Mouse (Mus musculus) CH12F3 (cell line): Measurements from ENCODE around the gene Svep1.

Source experiments
- in situ Hi-C: fragments of 300-500 bp; cut with MboI; formaldehyde crosslinking; loops from 2 replicates; pipeline ENCODE4 v1.14.3; 2020; ENCODE audit warnings: low sequenced_read_pairs

Gene Svep1

GRCm38 (mm10) chr4:58173401-58173800 is 33.3 kb downstream of the Svep1 start:
- in situ Hi-C loops = no loop called here

- in situ Hi-C loops = no loop called here
Measured at GRCm38 (mm10) chr4:58170430-58170829, 36.2 kb downstream of the Svep1 start.

GRCm38 (mm10) chr4:58169918-58170317 is 36.7 kb downstream of the Svep1 start:
- in situ Hi-C loops = no loop called here

- in situ Hi-C loops = no loop called here
Measured at GRCm38 (mm10) chr4:58168366-58168765, 38.3 kb downstream of the Svep1 start.

- in situ Hi-C loops = no loop called here
Measured at GRCm38 (mm10) chr4:58165711-58166110, 40.9 kb downstream of the Svep1 start.

- in situ Hi-C loops = no loop called here
Measured at GRCm38 (mm10) chr4:58161901-58162300, 44.8 kb downstream of the Svep1 start.

GRCm38 (mm10) chr4:58159564-58159963 is 47.1 kb downstream of the Svep1 start:
- in situ Hi-C loops = no loop called here

- in situ Hi-C loops = no loop called here
Measured at GRCm38 (mm10) chr4:58150301-58150700, 56.4 kb downstream of the Svep1 start.

GRCm38 (mm10) chr4:58149186-58149585 is 57.5 kb downstream of the Svep1 start:
- in situ Hi-C loops = no loop called here

GRCm38 (mm10) chr4:58148547-58148946 is 58.1 kb downstream of the Svep1 start:
- in situ Hi-C loops = no loop called here

- in situ Hi-C loops = no loop called here
Measured at GRCm38 (mm10) chr4:58146676-58147075, 60.0 kb downstream of the Svep1 start.

- in situ Hi-C loops = no loop called here
Measured at GRCm38 (mm10) chr4:58139764-58140556, 66.7 kb downstream of the Svep1 start.

- in situ Hi-C loops = no loop called here
Measured at GRCm38 (mm10) chr4:58139241-58139640, 67.4 kb downstream of the Svep1 start.

GRCm38 (mm10) chr4:58133610-58134309 is 72.9 kb downstream of the Svep1 start:
- in situ Hi-C loops = no loop called here

- in situ Hi-C loops = no loop called here
Measured at GRCm38 (mm10) chr4:58129844-58130243, 76.8 kb downstream of the Svep1 start.

- in situ Hi-C loops = no loop called here
Measured at GRCm38 (mm10) chr4:58127024-58127423, 79.6 kb downstream of the Svep1 start.

- in situ Hi-C loops = no loop called here
Measured at GRCm38 (mm10) chr4:58115452-58115851, 91.2 kb downstream of the Svep1 start.

GRCm38 (mm10) chr4:58111008-58111407 is 95.7 kb downstream of the Svep1 start:
- in situ Hi-C loops = no loop called here

- in situ Hi-C loops = no loop called here
Measured at GRCm38 (mm10) chr4:58109793-58110192, 96.9 kb downstream of the Svep1 start.

- in situ Hi-C loops = no loop called here
Measured at GRCm38 (mm10) chr4:58108364-58108763, 98.3 kb downstream of the Svep1 start.

- in situ Hi-C loops = no loop called here
Measured at GRCm38 (mm10) chr4:58097732-58098131, 108.9 kb downstream of the Svep1 start.

GRCm38 (mm10) chr4:58086738-58087137 is 119.9 kb downstream of the Svep1 start:
- in situ Hi-C loops = no loop called here
